Mouse (Mus musculus): ENCODE data around the gene 1190002N15Rik. TPM values are rescaled to one million over a fixed set of nuclear protein-coding genes. Genes with fewer than 3 reads are reported as not detected.

The 1190002N15Rik gene
- total RNA-seq, 1 experiment: 24.9 TPM

DNA sequence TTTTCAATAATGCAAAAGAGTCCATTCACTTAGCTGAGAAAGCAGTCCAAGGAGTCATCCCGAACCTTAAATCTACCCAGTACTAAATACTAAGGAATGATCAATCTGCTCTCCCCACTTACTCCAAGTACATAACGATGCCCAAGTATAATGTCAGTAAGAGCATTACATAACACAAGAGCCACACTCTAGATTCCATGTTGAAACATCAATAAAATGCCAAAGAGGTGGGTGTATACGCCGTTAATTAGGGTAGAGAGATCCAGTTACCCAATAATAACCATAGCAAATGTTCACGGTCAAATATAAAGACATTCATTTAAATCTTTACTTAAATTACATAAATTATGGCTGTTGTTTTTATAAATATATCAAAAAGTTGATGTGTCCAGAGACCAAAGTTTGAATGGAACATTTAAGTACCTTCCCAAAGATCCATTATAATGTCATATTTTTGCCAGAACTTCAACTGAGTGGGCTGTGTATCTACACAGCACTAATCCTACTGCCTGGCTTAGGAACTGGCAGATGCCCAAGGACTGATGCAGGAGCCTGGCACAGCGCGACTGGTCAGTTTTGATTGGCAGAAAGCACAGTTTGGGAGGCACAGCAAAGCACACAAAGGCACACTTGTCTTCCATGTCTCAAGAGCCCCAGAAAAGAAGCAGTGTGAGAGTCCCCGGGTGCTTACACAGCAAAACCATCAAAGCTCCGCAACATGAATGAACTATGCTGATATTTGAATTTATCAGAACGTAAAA lies 55.5 kb downstream of the 1190002N15Rik start:
- DNase-seq (ENCODE audit: low read depth, low spot score): no peak
- H3K4me1 ChIP-seq (ENCODE audit: control insufficient read depth in 2 of 2, insufficient read depth in 2 of 2, low read length in 2 of 2, poor library complexity in 1 of 2): no peaks in the 10 kb centered on the region
- no peaks in the 10 kb centered on the region for H3K9me3 ChIP-seq (ENCODE audit: control insufficient read depth, insufficient read depth, low read depth, low read length)
- in situ Hi-C loops (cut with MboI; ENCODE audit: low sequenced_read_pairs in 2 of 2, unreplicated experiment in 2 of 2): no loop called here
- no peak overlapping the region for H3K27ac ChIP-seq (ENCODE audit: insufficient read depth, low read depth, low read length, poor library complexity, severe bottlenecking)
- TF ChIP-seq CHD2 (IDR thresholded peaks at IDR 0.05; ENCODE audit: low read depth, low read length) (no peak), MAFK (IDR thresholded peaks at IDR 0.05; ENCODE audit: insufficient read depth, low read depth, low read length) (no peak)
- H3K4me3 ChIP-seq (ENCODE audit: insufficient read depth in 1 of 2, low read depth in 1 of 2, low read length in 2 of 2, poor library complexity in 1 of 2, severe bottlenecking in 1 of 2): no peak overlapping the region
- no peaks in the 10 kb centered on the region for H3K36me3 ChIP-seq (ENCODE audit: control insufficient read depth, insufficient read depth, low read length, poor library complexity, severe bottlenecking)
- no peak overlapping the region for H3K9ac ChIP-seq (ENCODE audit: insufficient read depth, low read depth, low read length, poor library complexity, severe bottlenecking)

DNA sequence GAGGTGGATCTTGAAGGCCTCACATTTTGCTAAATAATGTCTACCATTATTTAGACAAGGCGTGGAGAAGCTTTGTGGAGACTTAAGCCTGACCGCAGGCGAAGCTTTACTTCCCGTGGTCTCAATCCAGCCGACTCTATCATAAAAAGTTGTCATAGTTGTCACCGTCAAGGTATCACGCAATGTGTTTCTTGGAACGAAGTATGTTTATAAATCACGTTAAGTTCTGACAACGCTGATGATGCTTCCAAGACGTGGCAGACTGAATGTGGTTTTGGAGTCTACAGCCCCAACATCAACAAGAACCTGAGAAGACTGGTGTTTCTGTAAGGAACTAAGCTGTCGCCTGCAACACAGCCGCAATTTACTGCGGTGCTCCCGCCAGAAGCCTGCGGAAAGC lies 56.8 kb downstream of the 1190002N15Rik start:
- Histone ChIP-seq H3K4me3 (ENCODE audit: insufficient read depth in 1 of 2, low read depth in 1 of 2, low read length in 2 of 2, poor library complexity in 1 of 2, severe bottlenecking in 1 of 2) (no peak overlapping the region), H3K4me1 (ENCODE audit: control insufficient read depth in 2 of 2, insufficient read depth in 2 of 2, low read length in 2 of 2, poor library complexity in 1 of 2) (no peaks in the 10 kb centered on the region), H3K9ac (ENCODE audit: insufficient read depth, low read depth, low read length, poor library complexity, severe bottlenecking) (no peak overlapping the region), H3K27ac (ENCODE audit: insufficient read depth, low read depth, low read length, poor library complexity, severe bottlenecking) (no peak overlapping the region), H3K9me3 (ENCODE audit: control insufficient read depth, insufficient read depth, low read depth, low read length) (no peaks in the 10 kb centered on the region), H3K36me3 (ENCODE audit: control insufficient read depth, insufficient read depth, low read length, poor library complexity, severe bottlenecking) (no peaks in the 10 kb centered on the region)
- no peak for DNase-seq (ENCODE audit: low read depth, low spot score)
- in situ Hi-C loops (cut with MboI; ENCODE audit: low sequenced_read_pairs in 2 of 2, unreplicated experiment in 2 of 2): no loop called here
- TF ChIP-seq ZC3H11A (IDR thresholded peaks at IDR 0.05; ENCODE audit: borderline replicate concordance, low read depth, low read length) (no peak), CHD2 (IDR thresholded peaks at IDR 0.05; ENCODE audit: low read depth, low read length) (no peak), ZNF384 (IDR thresholded peaks at IDR 0.05; ENCODE audit: low read depth, low read length) (no peak), HCFC1 (IDR thresholded peaks at IDR 0.05; ENCODE audit: borderline replicate concordance, insufficient read depth, low read length) (no peak), MAFK (IDR thresholded peaks at IDR 0.05; ENCODE audit: insufficient read depth, low read depth, low read length) (no peak)

DNA sequence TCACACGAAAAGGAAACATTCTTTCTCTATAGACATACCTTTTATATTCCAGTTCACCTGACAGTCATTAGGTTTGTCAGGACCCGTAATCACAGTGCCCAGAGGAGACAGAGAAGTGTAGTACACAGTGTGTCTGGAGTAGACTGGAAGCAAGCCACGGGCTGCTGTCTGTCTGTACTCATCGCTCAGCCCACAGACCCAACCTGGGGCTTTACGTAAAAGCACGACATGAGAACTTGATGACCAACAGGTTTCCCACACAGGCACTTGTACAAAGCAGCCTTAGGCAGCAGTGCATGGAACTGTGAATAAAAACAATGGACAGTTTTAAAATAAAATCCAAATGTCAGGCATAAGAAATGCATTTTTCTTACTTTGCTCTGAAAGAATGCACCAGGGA lies 58.5 kb downstream of the 1190002N15Rik start:
- no peak overlapping the region for H3K27ac ChIP-seq (ENCODE audit: insufficient read depth, low read depth, low read length, poor library complexity, severe bottlenecking)
- H3K36me3 ChIP-seq (ENCODE audit: control insufficient read depth, insufficient read depth, low read length, poor library complexity, severe bottlenecking): no peaks in the 10 kb centered on the region
- H3K4me1 ChIP-seq (ENCODE audit: control insufficient read depth in 2 of 2, insufficient read depth in 2 of 2, low read length in 2 of 2, poor library complexity in 1 of 2): no peaks in the 10 kb centered on the region
- H3K9me3 ChIP-seq (ENCODE audit: control insufficient read depth, insufficient read depth, low read depth, low read length): no peaks in the 10 kb centered on the region
- DNase-seq (ENCODE audit: low read depth, low spot score): no peak
- no peak overlapping the region for H3K9ac ChIP-seq (ENCODE audit: insufficient read depth, low read depth, low read length, poor library complexity, severe bottlenecking)
- in situ Hi-C loops (cut with MboI; ENCODE audit: low sequenced_read_pairs in 2 of 2, unreplicated experiment in 2 of 2): no loop called here
- no peak for TF ChIP-seq CHD2 (IDR thresholded peaks at IDR 0.05; ENCODE audit: low read depth, low read length)
- no peak overlapping the region for H3K4me3 ChIP-seq (ENCODE audit: insufficient read depth in 1 of 2, low read depth in 1 of 2, low read length in 2 of 2, poor library complexity in 1 of 2, severe bottlenecking in 1 of 2)

DNA sequence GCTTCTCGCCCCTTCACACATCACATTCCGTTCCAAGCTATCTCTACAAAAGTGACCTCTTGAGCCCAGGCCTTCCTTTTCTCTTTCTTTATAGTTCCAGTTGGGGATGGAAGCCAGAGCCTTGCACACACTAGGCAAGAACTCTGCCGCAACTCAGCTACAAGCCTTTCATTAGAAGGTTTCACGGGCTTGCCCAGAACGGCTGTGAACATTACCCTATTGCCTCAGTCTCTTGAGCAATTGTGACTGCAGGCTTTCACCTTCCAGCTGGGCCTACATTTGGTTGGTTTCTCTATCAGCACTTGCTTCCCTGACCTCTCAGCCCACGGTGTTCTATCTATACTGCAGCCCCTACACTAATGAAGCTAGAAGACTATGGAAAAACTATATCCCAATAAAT lies 58.9 kb downstream of the 1190002N15Rik start:
- no peak for TF ChIP-seq ZC3H11A (IDR thresholded peaks at IDR 0.05; ENCODE audit: borderline replicate concordance, low read depth, low read length)
- no peak for TF ChIP-seq MAFK (IDR thresholded peaks at IDR 0.05; ENCODE audit: insufficient read depth, low read depth, low read length)
- TF ChIP-seq CHD2 (IDR thresholded peaks at IDR 0.05; ENCODE audit: low read depth, low read length): no peak
- no peaks in the 10 kb centered on the region for H3K9me3 ChIP-seq (ENCODE audit: control insufficient read depth, insufficient read depth, low read depth, low read length)
- no peak overlapping the region for H3K9ac ChIP-seq (ENCODE audit: insufficient read depth, low read depth, low read length, poor library complexity, severe bottlenecking)
- H3K4me3 ChIP-seq (ENCODE audit: insufficient read depth in 1 of 2, low read depth in 1 of 2, low read length in 2 of 2, poor library complexity in 1 of 2, severe bottlenecking in 1 of 2): no peak overlapping the region
- in situ Hi-C loops (cut with MboI; ENCODE audit: low sequenced_read_pairs in 2 of 2, unreplicated experiment in 2 of 2): no loop called here
- no peak overlapping the region for H3K27ac ChIP-seq (ENCODE audit: insufficient read depth, low read depth, low read length, poor library complexity, severe bottlenecking)
- no peaks in the 10 kb centered on the region for H3K36me3 ChIP-seq (ENCODE audit: control insufficient read depth, insufficient read depth, low read length, poor library complexity, severe bottlenecking)
- DNase-seq (ENCODE audit: low read depth, low spot score): no peak
- H3K4me1 ChIP-seq (ENCODE audit: control insufficient read depth in 2 of 2, insufficient read depth in 2 of 2, low read length in 2 of 2, poor library complexity in 1 of 2): no peaks in the 10 kb centered on the region

DNA sequence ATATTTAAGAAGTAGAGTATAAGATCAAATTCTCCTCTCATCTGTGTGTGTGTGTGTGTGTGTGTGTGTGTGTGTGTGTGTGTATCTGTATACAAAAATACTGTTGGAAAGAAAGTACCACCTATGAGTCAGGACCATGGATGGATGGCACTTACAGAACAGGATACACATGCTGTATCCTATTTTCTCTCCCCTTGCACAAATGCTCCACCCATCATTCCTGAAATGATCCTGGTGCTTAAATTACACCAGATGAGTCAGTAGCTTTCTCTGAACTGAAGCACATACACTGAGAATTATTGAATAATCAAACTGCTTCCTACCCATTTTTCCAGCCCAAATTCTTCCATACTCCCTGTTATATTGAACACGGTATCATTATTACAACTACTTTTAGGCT lies 61.9 kb downstream of the 1190002N15Rik start:
- in situ Hi-C loops (cut with MboI; ENCODE audit: low sequenced_read_pairs in 2 of 2, unreplicated experiment in 2 of 2): no loop called here
- no peak overlapping the region for H3K27ac ChIP-seq (ENCODE audit: insufficient read depth, low read depth, low read length, poor library complexity, severe bottlenecking)

More for the DNA sequence above, 61.9 kb downstream of the 1190002N15Rik start:
- H3K9ac ChIP-seq (ENCODE audit: insufficient read depth, low read depth, low read length, poor library complexity, severe bottlenecking): no peak overlapping the region
- no peak overlapping the region for H3K4me3 ChIP-seq (ENCODE audit: insufficient read depth in 1 of 2, low read depth in 1 of 2, low read length in 2 of 2, poor library complexity in 1 of 2, severe bottlenecking in 1 of 2)
- no peak for DNase-seq (ENCODE audit: low read depth, low spot score)
- TF ChIP-seq ZC3H11A (IDR thresholded peaks at IDR 0.05; ENCODE audit: borderline replicate concordance, low read depth, low read length) (no peak), HCFC1 (IDR thresholded peaks at IDR 0.05; ENCODE audit: borderline replicate concordance, insufficient read depth, low read length) (no peak), ZNF384 (IDR thresholded peaks at IDR 0.05; ENCODE audit: low read depth, low read length) (no peak)
- H3K4me1 ChIP-seq (ENCODE audit: control insufficient read depth in 2 of 2, insufficient read depth in 2 of 2, low read length in 2 of 2, poor library complexity in 1 of 2): no peaks in the 10 kb centered on the region
- no peaks in the 10 kb centered on the region for H3K9me3 ChIP-seq (ENCODE audit: control insufficient read depth, insufficient read depth, low read depth, low read length)
- no peaks in the 10 kb centered on the region for H3K36me3 ChIP-seq (ENCODE audit: control insufficient read depth, insufficient read depth, low read length, poor library complexity, severe bottlenecking)

Data from ES-E14 (cell line).